Mouse (Mus musculus) thymus, adult 2 months (tissue): ENCODE measurements around the gene Rgs4. TPM values are rescaled to one million over a fixed set of nuclear protein-coding genes. Genes with fewer than 3 reads are reported as not detected.

Experiments
- DNase-seq: peaks from one replicate; pipeline ENCODE4 v3.0.0; 2021
- H3K27ac ChIP-seq: fragments of 200-500 bp; 2 replicates; pipeline ENCODE4 v1.5.1; 2012; ENCODE audit warnings: low read length, control low read depth; ENCODE audit not compliant: control insufficient read depth, insufficient read depth
- H3K27me3 ChIP-seq: fragments of 200-500 bp; 2 replicates; pipeline ENCODE4 v1.6.1; 2012; ENCODE audit warnings: mild to moderate bottlenecking, low read length, moderate library complexity, mixed read lengths; ENCODE audit not compliant: control insufficient read depth, insufficient read depth
- H3K36me3 ChIP-seq: fragments of 200-500 bp; 2 replicates; pipeline ENCODE4 v1.6.1; 2012; ENCODE audit warnings: mild to moderate bottlenecking, low read length, moderate library complexity; ENCODE audit not compliant: control insufficient read depth, insufficient read depth
- H3K4me1 ChIP-seq: fragments of 200-500 bp; replicated peaks from 2 replicates; pipeline ENCODE4 v1.6.1; 2012; ENCODE audit warnings: low read length; ENCODE audit not compliant: control insufficient read depth, insufficient read depth
- H3K4me3 ChIP-seq: fragments of 200-500 bp; 2 replicates; pipeline ENCODE4 v1.5.1; 2012; ENCODE audit warnings: mild to moderate bottlenecking, low read length, control low read depth, moderate library complexity; ENCODE audit not compliant: control insufficient read depth, insufficient read depth
- CTCF ChIP-seq: fragments of 200-500 bp; IDR thresholded peaks from 2 replicates; pipeline ENCODE4 v1.5.1; 2012; ENCODE audit warnings: mild to moderate bottlenecking, control low read depth, low read length, moderate library complexity, borderline replicate concordance; ENCODE audit not compliant: control insufficient read depth, poor library complexity, insufficient read depth; ENCODE audit errors: extremely low read depth
- POLR2A ChIP-seq: fragments of 200-500 bp; IDR thresholded peaks from 2 replicates; pipeline ENCODE4 v1.6.1; 2012; ENCODE audit warnings: mild to moderate bottlenecking, low read length, control low read depth, moderate library complexity; ENCODE audit not compliant: control insufficient read depth, poor library complexity, insufficient read depth; ENCODE audit errors: extremely low read depth
- WGBS: fragments of 180-500 bp; shearing (Covaris S2); methylation state at CpG from one replicate; pipeline ENCODE4 v1.1.7; 2018; 5-methylcytosine and 5-hydroxymethylcytosine counted together
- polyA plus RNA-seq: library from polyadenylated mRNA; depleted of rRNA; stranded (reverse); fragments of >200 nt; gene quantifications from 2 replicates; pipeline ENCODE4 v1.2.3, GENCODE M21; 2012; rRNA removed

Gene Rgs4
- polyA plus RNA-seq, 1 experiment: 4.2 TPM

DNA sequence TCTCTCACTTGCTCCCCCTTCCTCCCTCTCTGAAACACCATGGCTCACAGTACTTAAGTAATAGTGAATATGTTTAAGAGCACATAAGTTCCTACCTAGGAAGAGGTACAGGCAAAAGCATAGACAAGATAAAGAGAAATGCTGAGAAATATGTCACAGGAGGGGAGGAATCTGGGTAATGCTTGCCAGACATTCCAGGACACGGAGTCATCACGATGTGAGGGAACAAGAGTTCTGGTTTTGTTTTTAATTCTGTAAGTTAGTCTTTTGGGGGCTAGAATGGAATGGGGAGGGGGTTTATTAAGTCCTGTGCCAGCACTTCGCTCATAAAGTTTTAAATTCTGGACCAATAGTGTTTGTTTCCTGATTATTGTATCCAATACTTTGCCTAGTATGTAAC, 52.1 kb downstream of the Rgs4 start:
- 86% methylated on average over 3 of the region's 3 CpGs for WGBS
- Histone ChIP-seq H3K27ac (no peak overlapping the region), H3K36me3 (no peaks in the 10 kb centered on the region), H3K4me3 (no peak overlapping the region), H3K4me1 (no peaks in the 10 kb centered on the region), H3K27me3 (no peaks in the 10 kb centered on the region)
- no peak for DNase-seq
- no peak for TF ChIP-seq POLR2A
- no peak for TF ChIP-seq CTCF

DNA sequence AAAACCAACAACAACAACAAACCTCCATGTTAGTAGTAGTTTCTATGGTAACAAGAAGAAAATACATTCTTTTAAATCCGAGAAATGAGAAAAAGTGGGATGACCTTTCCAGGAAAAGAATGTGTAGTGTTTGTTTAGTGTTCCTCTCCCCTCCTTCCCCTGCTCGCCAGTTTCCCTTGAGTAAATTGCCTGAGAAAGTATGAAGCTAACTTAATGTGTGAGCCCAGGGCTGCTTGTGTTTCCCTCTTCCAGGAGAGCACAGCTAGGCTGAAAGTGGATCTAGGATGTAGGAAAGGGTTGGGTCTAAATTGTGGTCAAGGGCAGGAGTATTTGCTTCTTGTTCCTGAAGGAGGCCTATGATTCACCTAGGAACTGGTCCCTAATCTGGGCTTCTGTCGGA, 53.9 kb downstream of the Rgs4 start:
- H3K4me1 ChIP-seq: no peaks in the 10 kb centered on the region
- 79% methylated on average over 3 of the region's 3 CpGs for WGBS
- no peak overlapping the region for H3K27ac ChIP-seq
- no peaks in the 10 kb centered on the region for H3K36me3 ChIP-seq
- no peaks in the 10 kb centered on the region for H3K27me3 ChIP-seq
- no peak overlapping the region for H3K4me3 ChIP-seq
- DNase-seq: no peak
- TF ChIP-seq CTCF: no peak
- no peak for TF ChIP-seq POLR2A

DNA sequence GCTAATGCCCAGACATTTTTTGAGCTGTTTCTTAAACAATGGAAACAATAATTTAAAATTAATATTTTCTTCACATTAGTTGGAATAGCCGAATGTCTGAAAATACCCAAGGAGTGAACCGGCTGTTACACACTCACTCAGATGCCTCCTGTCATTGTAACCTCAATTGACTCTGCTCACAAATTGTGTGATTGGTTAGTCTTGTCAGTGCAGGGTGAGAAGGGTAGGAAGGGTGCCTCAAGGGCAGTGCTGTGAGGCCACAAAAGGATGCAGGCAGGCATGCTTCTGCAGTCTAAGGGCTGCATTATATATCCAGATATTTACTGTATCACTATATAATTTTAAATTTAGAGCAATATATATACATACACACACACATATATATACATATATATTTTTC, 54.4 kb downstream of the Rgs4 start:
- no peak for DNase-seq

More for the DNA sequence above, 54.4 kb downstream of the Rgs4 start:
- Histone ChIP-seq H3K4me1 (no peaks in the 10 kb centered on the region), H3K27ac (no peak overlapping the region), H3K36me3 (no peaks in the 10 kb centered on the region), H3K4me3 (no peak overlapping the region), H3K27me3 (no peaks in the 10 kb centered on the region)
- TF ChIP-seq POLR2A (no peak), CTCF (no peak)
- 95% methylated on average over 2 of the region's 2 CpGs for WGBS

Other genes with a start within 250 kb of the Rgs4 start
- 7.2 and 8.9 TPM in 2 replicates for gene Nuf2, start 216.2 kb downstream of the Rgs4 start, polyA plus RNA-seq
- gene Rgs5, start 92.1 kb downstream of the Rgs4 start, polyA plus RNA-seq: 9.5 and 10.0 TPM in 2 replicates
- gene Ccdc190, start 181.0 kb upstream of the Rgs4 start, polyA plus RNA-seq: 0.23 and 0.43 TPM in 2 replicates
- gene Hsd17b7, start 221.6 kb upstream of the Rgs4 start, polyA plus RNA-seq: 3.9 and 4.8 TPM in 2 replicates